Mouse (Mus musculus) olfactory bulb, adult 2 months (tissue): Measurements from ENCODE around the gene Nptx1. TPM values are rescaled to one million over a fixed set of nuclear protein-coding genes. Genes with fewer than 3 reads are reported as not detected.
A peak's percentile ranks its signal among the peaks of the same experiment; 100 is the strongest.

ENCODE experiments used
- H3K27ac ChIP-seq: fragments of 200-500 bp; 2 replicates; pipeline ENCODE4 v1.5.1; 2012; ENCODE audit warnings: low read depth, low read length; ENCODE audit not compliant: insufficient read depth
- H3K4me1 ChIP-seq: fragments of 200-500 bp; 2 replicates; pipeline ENCODE4 v1.6.1; 2012; ENCODE audit warnings: low read length; ENCODE audit not compliant: control insufficient read depth, insufficient read depth
- H3K4me3 ChIP-seq: fragments of 200-500 bp; 2 replicates; pipeline ENCODE4 v1.5.1; 2012; ENCODE audit warnings: mild to moderate bottlenecking, low read depth, low read length, moderate library complexity; ENCODE audit not compliant: insufficient read depth
- CTCF ChIP-seq: fragments of 200-500 bp; IDR thresholded peaks from 2 replicates; pipeline ENCODE4 v1.5.1; 2012; ENCODE audit warnings: low read depth, mild to moderate bottlenecking, low read length, moderate library complexity; ENCODE audit not compliant: insufficient read depth
- POLR2A ChIP-seq: fragments of 200-500 bp; IDR thresholded peaks from 2 replicates; pipeline ENCODE4 v1.6.1; 2012; ENCODE audit warnings: mild to moderate bottlenecking, low read depth, low read length, moderate library complexity; ENCODE audit not compliant: insufficient read depth
- WGBS: fragments of 180-500 bp; shearing (Covaris S2); methylation state at CpG from one replicate; pipeline ENCODE4 v1.1.7; 2018; 5-methylcytosine and 5-hydroxymethylcytosine counted together
- polyA plus RNA-seq: library from polyadenylated mRNA; stranded (reverse); fragments of >200 nt; gene quantifications from 2 replicates; pipeline ENCODE4 v1.2.4, GENCODE M21; 2012; ENCODE audit warnings: low replicate concordance; ENCODE audit not compliant: missing spikeins, insufficient read depth, insufficient read length

Gene Nptx1
- not detected in 2 replicates for polyA plus RNA-seq

GRCm38 (mm10) chr11:119547183-119547921, at the start of gene Nptx1:
Nptx1 (minus strand) TSS chr11:119547753.
- H3K4me3 ChIP-seq = peak within 1 kb of the TSS; percentile 72
- no peak for TF ChIP-seq CTCF
- peak; percentile 95 for TF ChIP-seq POLR2A
- H3K27ac ChIP-seq = no peak within 1 kb of the TSS
- peaks cover 48% of the 10 kb centered on the region for H3K4me1 ChIP-seq
- under 1% methylated on average over 90 of the region's 90 CpGs for WGBS

GRCm38 (mm10) chr11:119593966-119594365, 46.4 kb upstream of the Nptx1 start:
- H3K27ac ChIP-seq = no peak overlapping the region
- TF ChIP-seq CTCF (no peak), POLR2A (no peak)
- H3K4me1 ChIP-seq = no peaks in the 10 kb centered on the region
- WGBS = 64% methylated on average over 3 of the region's 3 CpGs
- H3K4me3 ChIP-seq = no peak overlapping the region

GRCm38 (mm10) chr11:119589242-119589641, 41.7 kb upstream of the Nptx1 start:
- WGBS = 82% methylated on average over 7 of the region's 7 CpGs

GRCm38 (mm10) chr11:119587112-119587511, 39.6 kb upstream of the Nptx1 start:
- Histone ChIP-seq H3K4me3 (no peak overlapping the region), H3K4me1 (peaks cover 13% of the 10 kb centered on the region), H3K27ac (no peak overlapping the region; the same call in 1 of the 2 replicates)
- TF ChIP-seq POLR2A = no peak
- TF ChIP-seq CTCF = no peak
- 62% methylated on average over 5 of the region's 5 CpGs for WGBS

More at GRCm38 (mm10) chr11:119589242-119589641, 41.7 kb upstream of the Nptx1 start:
- peaks cover 13% of the 10 kb centered on the region for H3K4me1 ChIP-seq
- H3K4me3 ChIP-seq = no peak overlapping the region
- TF ChIP-seq POLR2A (no peak), CTCF (no peak)
- no peak overlapping the region for H3K27ac ChIP-seq

- 77% methylated on average over 4 of the region's 4 CpGs for WGBS
- TF ChIP-seq CTCF = no peak
- no peak for TF ChIP-seq POLR2A
- Histone ChIP-seq H3K4me3 (no peak overlapping the region), H3K4me1 (peaks cover 13% of the 10 kb centered on the region), H3K27ac (no peak overlapping the region)
Measured at GRCm38 (mm10) chr11:119586511-119586910, 39.0 kb upstream of the Nptx1 start.

GRCm38 (mm10) chr11:119577721-119578120, 30.2 kb upstream of the Nptx1 start:
- no peaks in the 10 kb centered on the region; the same call in 1 of the 2 replicates for H3K4me1 ChIP-seq

GRCm38 (mm10) chr11:119576855-119577254, 29.3 kb upstream of the Nptx1 start:
- 55% methylated on average over 4 of the region's 4 CpGs for WGBS
- no peak for TF ChIP-seq POLR2A
- no peak for TF ChIP-seq CTCF

More at GRCm38 (mm10) chr11:119577721-119578120, 30.2 kb upstream of the Nptx1 start:
- 89% methylated on average over 2 of the region's 2 CpGs for WGBS
- TF ChIP-seq POLR2A (no peak), CTCF (no peak)
- H3K27ac ChIP-seq = no peak overlapping the region
- no peak overlapping the region for H3K4me3 ChIP-seq

GRCm38 (mm10) chr11:119572316-119573010, 24.9 kb upstream of the Nptx1 start:
- Histone ChIP-seq H3K27ac (no peak overlapping the region), H3K4me3 (no peak overlapping the region), H3K4me1 (peaks cover 2% of the 10 kb centered on the region; the same call in 1 of the 2 replicates)
- 57% methylated on average over 15 of the region's 15 CpGs for WGBS
- TF ChIP-seq CTCF (no peak), POLR2A (no peak)

More at GRCm38 (mm10) chr11:119576855-119577254, 29.3 kb upstream of the Nptx1 start:
- H3K4me3 ChIP-seq = no peak overlapping the region
- peaks cover 2% of the 10 kb centered on the region; the same call in 1 of the 2 replicates for H3K4me1 ChIP-seq
- no peak overlapping the region for H3K27ac ChIP-seq

- Histone ChIP-seq H3K4me3 (no peak overlapping the region), H3K4me1 (peaks cover 15% of the 10 kb centered on the region), H3K27ac (no peak overlapping the region)
- TF ChIP-seq POLR2A (no peak), CTCF (no peak)
- WGBS = 49% methylated on average over 5 of the region's 5 CpGs
Measured at GRCm38 (mm10) chr11:119566188-119566587, 18.6 kb upstream of the Nptx1 start.
